Mouse (Mus musculus) kidney, adult 2 months (tissue): Measurements from ENCODE around the gene Fam214b.

Source experiments
- CTCF ChIP-seq: fragments of 200-500 bp; conservative IDR thresholded peaks from 2 replicates; pipeline ENCODE4 v1.5.1; 2011; ENCODE audit warnings: low read depth, mild to moderate bottlenecking, control low read depth, low read length, moderate library complexity, mixed read lengths; ENCODE audit not compliant: insufficient read depth, insufficient read length
- POLR2A ChIP-seq: fragments of 200-500 bp; IDR thresholded peaks from one replicate; pipeline ENCODE4 v1.6.1; 2011; ENCODE audit warnings: low read depth, low read length, control low read depth

DNA sequence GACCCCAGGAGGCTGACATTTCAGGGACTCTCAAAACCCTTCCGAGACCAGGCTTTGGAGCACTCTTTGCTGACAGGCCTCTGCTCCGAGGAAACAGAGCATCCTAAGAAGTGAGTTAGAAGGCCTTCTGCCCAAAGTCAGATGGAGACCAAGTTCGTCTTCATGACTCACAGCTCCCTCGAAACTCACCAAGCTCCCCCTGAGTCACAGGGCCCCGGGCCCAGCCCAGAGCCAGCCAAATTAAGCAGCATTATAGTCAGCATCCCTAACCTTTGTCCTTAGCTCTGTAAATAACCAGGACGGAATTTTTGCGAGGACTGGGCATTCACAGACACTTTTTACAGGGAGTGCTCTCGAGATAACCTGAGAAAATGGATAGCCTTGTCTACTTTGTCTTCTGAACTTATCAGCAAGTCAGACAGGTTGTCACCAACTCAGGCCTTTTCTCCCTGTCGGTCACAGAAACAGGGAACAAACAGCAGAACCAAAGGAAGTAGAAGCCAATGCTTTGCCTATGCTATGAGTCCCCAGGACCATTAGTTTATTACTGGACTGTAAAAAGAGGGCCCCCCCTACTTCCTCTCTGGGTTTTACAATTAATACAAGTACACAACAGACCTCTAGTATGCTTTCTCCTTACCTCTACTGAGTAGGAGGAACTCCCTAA, 5.0 kb downstream of the Fam214b start:
- TF ChIP-seq CTCF (no peak), POLR2A (no peak)
